Mouse (Mus musculus) gastrocnemius, postnatal 4 days (tissue): ENCODE results near the gene Endov. TPM values are rescaled to one million over a fixed set of nuclear protein-coding genes. Genes with fewer than 3 reads are reported as not detected.

ENCODE experiments used
- DNase-seq, 2 experiments: peaks; one replicate each; pipeline ENCODE4 v3.0.0; 2021 to 2022; ENCODE audit warnings: low spot score in 2 of 2, mixed read lengths in 2 of 2
- total RNA-seq, 2 experiments: library from RNA; stranded (reverse); gene quantifications; 2 replicates each; pipeline ENCODE4 v1.2.3; 2021

The Endov gene
- total RNA-seq, 2 experiments from 2014 or later: 19.3 to 22.1 TPM

DNA sequence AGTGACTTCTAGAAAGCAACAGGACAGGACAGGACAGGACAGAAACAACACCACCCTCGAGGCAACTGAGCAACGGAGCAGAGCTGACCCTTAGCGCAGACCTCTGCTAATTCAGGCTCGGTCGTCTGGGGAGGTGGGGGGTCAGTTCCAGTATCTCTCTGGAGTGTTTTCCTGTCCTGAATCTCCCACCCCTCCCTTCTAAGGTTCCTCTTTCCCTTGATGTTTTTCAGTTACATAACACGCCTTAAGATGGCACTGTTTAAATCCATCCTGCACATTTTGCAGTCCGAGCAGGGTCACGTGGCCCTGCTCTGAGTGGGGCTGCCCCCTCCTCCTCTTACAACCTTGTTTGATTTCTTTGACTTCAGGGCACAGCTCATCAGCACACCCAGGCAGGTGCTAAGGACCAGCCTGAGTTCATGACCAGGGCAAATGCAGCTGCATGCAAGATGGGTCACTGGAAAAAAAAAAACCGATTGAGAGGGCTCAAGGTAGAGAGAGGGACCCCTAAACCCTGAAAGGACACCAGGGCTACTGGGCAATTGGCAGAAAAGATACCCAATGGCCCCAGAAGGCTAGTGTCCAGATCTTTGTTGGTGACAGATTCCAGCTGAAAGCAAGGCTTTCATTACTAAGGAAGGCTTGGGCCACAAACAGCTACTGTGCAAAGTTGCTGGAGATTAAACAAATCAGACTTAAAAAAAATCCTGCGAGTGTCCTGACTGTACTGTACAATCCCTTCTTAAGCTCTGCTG is 54.8 kb downstream of the Endov start:
- DNase-seq: no peak

DNA sequence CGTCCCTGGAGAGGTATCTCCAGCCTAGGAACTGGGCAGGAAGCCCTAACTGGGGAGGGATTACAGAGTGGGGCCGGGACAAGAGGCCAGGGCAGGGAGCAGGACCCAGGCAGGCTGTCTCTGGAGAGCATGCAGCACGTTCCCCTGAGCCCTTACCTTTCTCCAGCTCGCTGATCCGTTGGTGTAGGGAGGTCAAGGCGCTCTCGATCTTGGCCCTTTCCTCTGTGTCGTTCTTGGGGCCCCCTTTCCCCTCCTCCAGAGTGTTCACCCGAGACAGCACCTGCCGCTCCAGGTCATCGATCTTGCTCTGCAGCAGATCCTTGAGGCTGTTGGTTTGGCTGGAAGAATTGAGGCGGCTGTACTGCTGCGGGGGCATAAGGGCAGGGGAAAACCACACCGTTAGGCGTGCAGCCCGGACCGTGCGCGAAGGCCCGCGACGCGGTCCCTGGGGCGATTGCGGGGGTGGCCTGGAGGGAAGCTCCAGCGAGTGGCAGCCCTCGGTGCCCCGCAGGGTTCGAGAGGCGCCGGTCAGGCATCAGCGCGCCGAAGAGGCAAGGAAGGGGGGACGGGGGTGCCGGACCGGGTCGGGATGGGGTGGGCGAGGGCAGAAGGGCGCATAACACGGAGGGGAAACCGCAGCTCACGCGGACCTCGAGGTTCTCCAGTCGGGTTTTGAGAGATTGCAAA is 55.5 kb downstream of the Endov start:
- DNase-seq: peak in 1 of 2 experiments; percentile 29

DNA sequence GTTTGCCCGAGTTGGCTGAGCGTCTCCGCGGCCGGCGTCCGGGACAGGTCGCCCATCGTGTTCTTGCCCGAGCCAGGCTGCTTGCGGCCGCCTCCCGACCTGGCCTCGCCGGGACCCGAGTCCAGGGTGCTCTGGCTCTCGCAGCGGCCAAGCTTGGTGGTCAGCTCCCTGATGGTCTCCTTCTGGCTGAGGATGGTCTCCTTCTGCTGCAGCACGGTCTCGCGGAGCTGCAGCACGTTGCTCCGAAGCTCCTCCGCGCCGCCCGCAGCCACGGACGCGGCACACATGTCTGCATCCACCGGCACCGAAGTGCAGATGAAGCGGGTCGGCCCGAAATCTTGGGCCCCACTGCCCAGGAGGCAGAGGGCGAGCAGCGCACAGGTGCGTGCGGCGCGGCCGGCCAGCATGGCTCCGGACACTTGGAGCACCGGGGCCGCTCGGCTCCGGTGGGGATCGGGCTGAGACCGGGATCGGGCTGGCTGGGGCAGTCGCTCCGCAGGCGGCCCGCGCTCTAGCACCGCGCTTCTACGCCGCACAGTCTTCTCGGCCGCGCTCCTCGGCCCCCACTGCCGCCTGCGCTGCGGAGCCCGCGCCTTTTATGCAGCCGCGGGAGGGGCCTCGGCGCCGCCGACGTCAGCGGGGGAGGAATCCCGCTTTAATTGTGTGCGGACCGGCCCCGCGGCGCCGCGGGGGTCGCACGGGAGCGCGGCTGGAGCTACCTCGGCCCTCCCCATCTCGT is 56.2 kb downstream of the Endov start, which contains the start of gene Nptx1:
TSS of gene Nptx1 (minus strand) at position 571 of the 739 bp plus-strand sequence.
- DNase-seq: peak in 1 of 2 experiments; percentile 27

DNA sequence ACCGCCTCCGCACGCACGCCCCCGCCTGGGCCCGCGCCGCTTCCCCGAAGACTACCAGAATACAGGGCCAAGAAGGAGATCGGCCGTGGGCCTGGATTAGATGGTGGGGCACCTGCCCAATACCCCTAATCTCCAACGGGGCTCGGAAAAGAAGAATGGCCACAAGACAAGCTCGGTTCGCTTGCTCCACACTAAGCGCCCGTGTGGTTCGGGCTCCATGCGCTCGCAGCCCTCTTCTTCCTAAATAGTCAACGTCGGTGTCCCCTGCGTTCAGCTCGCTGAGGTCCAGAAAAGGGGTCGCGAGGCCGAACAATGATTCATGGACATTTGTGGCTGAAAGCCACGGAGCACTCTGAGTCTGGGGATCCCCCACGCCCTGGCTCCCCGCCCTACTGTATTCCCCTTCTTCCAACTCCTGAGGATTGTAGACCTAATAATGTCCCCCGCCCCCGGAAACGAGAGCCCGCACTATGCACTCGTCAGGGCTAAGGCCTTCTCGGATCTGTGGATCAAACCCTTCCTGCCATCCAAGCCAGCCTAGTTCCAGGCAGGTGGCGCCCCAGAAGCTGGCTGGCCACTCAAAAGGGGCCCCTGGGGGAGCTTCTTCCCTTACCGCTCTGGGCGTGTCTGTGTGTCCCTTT is 56.9 kb downstream of the Endov start:
- DNase-seq: no peak

DNA sequence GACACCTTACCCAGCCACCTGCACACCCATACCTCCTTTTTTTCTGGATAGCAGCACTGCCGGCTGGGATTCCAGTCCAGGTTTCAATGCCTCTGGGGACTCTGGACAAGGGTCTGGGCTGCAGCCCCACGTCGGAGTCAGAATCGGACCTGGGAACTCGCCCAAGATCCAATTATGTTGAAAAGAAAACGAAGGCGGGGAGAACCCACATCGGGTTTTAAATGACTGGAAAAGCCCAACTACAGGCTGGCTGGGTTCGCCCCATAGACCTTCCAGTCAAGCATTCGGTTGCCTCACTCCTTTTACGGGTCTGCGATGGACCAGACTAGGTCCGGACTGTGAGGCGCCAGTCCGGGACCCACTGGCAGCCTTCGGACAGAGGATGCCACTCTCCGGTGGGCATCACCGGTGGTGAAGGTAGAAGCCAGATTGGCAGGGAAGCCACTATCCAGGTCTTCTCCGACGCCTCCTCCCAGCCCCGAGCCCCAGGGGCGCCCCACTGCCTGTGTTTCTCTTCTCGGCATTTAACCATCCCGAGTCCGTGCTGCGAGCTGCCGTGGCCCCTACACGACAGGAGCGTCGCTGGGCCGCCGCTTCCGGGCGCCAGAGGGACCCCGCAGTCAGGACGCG is 57.7 kb downstream of the Endov start:
- DNase-seq: peak in 1 of 2 experiments; percentile 21

DNA sequence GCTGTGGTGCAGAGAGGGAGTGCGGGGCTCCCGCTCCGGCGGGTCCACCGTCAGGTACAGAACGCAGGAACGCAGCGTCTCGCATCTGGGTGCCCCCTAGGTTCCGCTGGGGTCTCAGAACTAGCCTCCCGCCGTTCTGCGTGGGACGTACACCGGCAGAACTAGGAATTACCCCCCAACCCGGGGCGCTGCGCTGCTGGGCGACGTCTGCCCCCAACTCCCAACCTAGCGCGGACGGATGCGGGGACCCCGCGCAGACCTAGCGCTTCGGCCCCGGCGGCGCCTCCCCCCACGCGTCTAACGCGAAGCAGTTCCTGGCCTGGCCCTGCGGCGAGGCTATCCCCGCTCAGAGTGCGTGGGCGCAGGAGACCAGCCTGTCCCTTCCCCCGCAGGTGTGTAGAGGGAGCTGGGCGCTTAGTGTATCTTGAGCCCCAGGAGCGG is 58.2 kb downstream of the Endov start:
- DNase-seq: no peak

DNA sequence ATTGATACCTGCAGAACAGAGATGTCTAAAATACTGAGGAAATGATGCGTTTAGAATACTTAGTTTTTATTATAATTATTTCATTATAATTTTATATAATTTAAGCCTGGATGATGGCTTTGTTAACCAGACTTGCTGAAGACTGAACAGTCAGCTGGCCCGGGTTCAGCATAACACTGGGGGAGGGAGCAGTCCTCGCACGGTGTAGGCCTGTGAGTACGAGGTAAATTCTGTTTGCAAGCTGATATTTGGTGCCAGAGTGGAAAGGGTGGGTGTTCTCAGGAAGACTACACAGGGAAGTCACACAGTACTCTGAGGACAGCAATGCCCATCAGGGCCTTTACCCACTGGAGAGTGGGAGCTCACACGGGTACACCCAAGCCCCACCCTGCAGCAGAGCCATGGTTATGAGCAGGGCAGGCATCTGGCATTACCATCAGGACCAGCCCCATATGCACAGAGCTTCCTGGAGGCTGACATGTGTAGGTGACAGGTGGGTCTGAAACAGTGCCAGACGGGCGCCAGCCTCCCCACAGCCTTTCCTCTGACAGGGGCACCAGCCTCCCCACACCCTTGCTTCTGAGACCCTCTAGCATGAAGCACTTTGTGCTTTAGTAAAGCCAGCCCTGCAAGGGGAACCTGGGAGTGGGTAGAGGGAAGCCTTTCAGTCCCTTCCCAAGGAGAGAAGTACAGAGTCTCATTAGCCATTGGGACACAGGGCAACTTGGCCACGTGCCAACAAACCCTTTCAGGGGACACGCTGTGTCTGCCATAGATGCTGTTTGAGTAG is 59.6 kb downstream of the Endov start:
- no peak for DNase-seq

DNA sequence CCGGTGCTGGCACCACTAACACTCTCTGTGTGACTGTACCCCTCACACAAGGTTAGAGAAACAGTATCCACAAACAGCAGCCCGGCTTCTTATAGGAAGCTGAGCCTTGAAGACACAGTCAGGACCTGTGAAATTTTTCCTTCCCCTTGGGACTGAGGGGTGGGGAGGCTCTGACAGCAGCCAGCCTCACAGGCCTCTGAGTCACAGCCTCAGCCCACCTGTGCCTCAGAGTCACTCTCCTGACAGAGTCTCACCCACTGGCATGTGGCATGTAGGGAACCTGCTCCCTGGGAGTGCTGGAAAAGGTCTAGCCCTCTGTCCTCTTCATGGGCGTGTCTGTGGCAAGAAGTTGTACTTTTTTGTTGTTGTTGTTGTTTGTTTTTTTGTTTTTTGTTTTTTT is 60.3 kb downstream of the Endov start:
- no peak for DNase-seq

DNA sequence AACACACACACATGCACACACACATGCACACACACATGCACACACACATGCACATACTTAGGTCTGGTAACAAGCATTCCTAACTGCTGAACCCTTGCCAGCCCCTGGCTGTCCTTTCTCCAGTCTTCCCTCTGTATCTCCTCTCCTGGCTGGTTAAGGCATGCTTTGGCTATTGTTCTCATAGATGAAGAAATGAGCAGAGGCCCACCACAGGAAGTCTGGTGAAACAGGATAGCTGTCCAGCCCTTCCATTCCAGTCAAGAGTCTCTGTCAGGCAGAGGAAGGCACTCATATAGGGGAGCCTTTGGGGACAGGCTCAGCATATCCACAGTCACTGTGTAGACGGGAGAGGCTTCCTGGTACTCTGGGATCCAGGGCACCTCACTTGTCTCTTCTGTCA is 61.2 kb downstream of the Endov start:
- no peak for DNase-seq

DNA sequence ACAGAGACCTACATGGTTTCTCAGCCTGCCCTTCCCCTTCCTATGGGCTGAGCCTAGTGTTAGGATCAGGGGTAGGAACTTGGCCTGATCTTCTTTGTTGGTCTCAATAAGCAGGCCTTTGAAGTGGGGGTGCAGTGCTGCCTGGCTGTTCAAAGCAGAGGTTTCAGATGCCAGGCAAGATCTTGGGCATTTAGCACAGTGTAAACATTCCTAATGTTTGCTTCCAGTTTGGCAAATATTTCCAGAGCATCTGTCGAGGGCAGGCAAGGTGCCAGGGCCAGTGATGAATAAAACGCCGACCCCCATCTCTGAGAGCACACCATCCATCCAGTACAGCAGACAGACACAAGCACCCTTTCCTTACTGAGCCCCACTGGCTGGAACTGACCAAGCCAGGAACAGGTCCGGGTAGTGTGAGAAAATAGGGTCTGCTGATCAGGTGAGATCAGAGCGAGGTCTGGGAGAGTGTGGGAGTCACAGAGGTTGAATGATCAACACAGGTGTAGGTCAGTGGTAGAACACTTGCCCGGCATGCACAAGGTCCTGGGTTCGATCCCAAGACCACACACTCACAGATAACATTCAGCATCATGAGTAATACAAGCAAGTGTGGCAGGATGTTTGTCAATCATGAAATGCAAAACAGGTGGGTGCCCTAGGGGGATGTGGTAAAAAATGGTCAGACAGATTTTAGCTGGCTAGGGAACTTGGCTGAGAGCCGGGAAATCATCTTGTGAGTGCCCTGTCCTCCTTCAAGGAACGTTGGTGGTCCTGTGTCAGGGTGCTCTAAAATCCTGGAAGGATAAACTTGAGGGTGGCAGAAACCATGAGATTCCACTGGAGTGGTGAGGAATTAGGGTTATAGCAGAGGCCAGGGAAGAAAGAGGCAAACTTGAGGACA is 62.0 kb downstream of the Endov start:
- DNase-seq: no peak

DNA sequence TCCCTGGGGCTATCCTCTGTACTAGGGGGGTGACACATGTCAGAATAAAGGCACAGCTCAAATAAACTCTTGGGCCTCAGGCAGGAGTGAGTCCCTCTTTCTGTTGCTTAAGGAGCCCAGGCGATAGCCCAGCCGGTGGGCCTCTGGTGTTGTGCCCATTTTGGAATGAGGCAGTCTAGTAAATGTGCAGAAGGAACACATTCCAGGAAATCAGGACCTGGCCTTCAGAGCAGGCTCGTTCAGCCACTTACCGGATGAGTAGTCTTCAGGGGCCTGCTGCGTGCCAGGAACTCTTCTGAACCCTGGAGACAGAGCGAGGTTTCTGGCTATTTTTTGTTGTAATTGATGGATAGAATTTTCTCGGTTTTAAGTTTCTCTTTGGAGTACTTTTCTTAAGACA is 63.6 kb downstream of the Endov start:
- DNase-seq: no peak

DNA sequence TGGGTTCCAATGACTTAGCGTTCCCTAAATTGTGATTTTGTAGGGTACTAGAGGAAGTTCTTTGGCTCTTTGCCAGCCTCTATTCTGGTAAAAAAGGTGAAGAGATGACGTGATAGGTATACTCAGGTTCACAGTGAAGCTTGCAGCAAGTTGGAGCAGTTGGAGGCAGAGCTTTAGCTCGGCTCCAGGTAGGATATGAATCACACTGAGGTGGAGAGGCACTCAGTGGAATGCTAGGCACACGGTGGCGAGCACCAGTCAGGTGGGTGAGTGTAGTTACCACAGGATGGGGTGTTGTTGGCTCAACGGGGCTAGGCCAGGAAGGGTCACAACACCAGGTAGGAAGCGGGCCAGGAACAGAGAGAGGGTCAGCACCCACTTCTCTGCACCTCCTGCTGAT is 64.0 kb downstream of the Endov start:
- no peak for DNase-seq

DNA sequence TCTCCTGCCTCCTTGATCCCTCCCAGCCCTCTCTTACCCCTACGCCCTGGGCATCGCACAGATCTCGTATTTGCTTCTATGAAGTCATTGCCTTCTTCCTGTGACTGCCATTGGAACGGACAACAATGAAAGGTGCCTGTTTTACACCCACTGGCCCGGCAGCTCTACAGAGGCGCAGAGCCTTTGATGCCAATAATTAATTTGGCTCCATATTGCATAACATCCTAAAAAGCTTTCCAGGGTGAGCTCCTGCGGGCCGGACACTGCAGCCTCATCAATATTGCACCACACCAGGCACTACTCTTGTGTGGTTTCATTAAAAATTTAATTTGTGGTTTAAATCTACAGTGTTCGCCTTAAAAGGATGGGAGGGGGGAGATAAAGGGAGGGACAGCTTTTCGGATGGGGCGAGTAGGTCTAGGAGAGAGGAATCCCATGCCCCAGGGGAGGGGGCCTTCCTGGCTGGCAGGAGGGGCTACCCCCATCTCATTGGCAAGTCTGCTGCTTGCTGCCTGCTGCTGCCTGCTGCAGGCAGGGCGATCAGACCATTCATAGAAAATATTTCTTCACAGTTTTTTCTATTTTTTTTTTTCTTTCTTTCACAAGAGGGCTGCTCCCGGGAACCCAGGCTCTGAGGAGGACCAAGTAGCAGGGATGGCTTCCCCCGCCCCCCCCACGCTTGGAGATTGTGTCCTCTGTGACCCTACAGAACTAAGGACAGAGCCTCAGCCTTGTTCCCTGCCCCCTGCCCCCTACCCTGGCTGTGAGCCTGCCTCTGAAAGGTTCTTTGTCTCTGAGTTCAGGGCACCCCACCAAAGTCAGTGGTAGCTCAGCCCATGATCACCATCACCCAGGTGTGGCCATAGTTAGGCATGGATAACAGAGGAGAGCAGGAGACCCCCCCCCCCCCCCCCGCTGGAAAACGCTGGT is 67.1 kb downstream of the Endov start:
- no peak for DNase-seq

DNA sequence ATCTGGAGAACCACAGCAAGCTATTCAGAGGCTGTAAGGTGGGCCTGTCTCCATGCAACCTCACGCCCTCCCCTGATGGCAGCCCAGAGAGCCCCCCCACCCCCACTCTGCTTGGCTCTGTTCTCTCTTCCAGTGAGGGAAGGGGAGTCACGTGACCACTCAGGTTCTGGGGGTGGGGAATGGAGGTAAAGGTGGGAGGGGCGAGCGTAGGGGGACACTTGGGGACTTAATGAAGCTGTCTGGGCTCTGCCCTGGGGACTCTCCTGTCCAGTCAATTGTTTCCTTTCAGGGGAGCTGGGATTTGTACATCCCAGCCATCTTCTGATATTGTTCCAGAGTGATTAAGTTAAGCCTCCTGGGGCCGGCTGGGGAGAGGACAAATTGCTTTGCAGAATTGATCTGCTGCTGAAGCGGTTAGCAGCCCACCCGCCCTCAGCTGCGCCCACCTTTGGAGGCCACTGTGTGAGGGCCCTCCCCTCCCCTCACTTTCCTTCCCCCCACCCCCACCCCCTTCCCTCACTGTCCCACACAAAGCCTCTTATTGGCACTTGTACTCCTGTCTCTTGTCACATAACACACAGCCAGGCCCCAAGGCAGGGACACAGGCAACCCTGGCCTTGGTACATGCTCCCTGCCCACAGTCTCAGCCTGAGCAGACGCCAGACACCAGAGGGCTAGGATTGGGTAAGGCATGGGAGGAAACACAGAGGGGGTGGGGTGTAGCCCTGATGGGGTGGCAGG is 67.9 kb downstream of the Endov start:
- no peak for DNase-seq
